Mouse (Mus musculus) left cerebral cortex, adult 8-10 months (tissue): ENCODE data around the gene Gm20388. TPM values are rescaled to one million over a fixed set of nuclear protein-coding genes. Genes with fewer than 3 reads are reported as not detected.

Source experiments
- DNase-seq, 2 experiments: peaks; one replicate each; pipeline ENCODE4 v3.0.0; 2022; ENCODE audit warnings: low spot score in 2 of 2
- total RNA-seq, 4 experiments: library from RNA; stranded (reverse); gene quantifications; 2 replicates each; pipeline ENCODE4 v1.2.4; 2022

Gm20388 gene
- total RNA-seq, 4 experiments from 2014 or later = 10.4 to 20.8 (median 16.4) TPM

DNA sequence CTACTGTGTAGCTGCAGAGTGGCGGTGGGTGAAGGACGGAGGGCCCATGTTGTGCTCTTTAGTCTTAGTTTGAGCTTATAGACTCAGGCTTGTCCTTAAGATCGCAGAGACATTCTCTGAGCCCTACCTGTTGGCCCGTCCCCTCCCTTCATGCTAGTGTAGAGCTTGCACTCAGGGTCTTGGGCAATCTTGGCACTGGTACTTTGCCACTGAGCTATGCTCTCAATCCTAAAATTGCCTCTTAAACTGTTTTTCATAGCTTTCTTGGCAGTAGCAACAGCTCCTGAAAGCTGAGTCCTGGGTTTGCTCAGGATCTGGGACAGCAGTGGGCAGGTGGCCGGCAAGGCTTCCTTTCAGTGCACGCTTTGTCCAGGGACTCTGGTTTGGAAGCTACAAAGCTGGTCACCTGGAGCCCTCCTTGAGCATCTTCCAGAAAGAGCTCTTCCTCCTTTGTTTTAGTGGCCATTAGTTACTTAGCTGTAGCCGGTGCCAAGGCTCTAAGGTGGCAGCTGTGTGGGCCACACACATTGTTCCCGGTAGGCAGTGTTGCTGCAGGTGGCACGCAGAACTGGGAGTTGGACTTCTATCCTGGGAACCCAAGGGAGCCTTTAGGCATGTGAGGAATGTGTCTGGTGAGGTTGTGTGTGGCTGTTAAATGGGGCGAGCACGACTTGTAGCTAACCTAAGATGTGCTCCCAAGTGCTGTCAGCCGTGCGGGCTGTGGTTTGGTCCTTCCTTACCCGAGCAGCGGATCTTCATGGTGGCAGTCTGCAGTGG lies 2090.9 kb downstream of the Gm20388 start:
- DNase-seq = no peak

DNA sequence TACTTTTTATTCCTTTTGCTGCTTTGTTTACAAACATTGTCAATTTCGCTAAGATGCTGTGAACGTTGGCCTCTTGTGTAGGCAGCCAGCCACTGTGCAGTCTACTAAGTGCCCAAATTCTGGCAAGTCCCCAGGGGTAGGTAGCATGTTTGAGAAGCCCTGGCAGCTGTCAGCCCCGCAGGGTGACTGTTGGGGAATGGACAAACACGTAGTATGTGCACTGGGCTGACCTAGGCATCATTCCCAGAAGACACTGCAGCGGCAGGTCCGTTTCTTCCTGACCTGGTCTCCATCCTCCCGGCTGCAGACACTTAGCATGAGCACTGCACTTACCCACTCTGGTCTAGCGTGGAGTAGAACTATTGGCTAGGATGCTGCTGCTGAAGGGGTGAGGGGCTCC lies 2093.0 kb downstream of the Gm20388 start:
- DNase-seq = no peak

DNA sequence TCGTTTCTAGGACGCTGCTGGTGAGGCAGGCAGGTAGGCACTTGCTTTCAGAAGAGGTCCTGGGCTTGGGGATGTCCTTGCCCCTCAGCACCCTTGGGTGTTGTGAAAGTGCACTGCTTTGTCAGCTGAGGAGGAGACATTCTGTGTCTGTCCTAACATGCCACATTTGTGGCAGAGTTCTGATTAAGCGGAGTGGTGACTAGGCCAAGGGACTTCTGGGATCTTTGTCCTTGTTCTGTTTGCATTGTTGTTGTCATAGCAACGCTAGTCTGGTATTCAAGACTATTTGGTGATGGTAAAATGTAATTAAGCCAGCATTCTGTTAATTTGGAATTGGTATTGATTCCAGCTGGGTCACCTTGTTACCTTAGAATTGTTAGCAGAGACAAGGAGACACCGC lies 2093.5 kb downstream of the Gm20388 start:
- no peak for DNase-seq

DNA sequence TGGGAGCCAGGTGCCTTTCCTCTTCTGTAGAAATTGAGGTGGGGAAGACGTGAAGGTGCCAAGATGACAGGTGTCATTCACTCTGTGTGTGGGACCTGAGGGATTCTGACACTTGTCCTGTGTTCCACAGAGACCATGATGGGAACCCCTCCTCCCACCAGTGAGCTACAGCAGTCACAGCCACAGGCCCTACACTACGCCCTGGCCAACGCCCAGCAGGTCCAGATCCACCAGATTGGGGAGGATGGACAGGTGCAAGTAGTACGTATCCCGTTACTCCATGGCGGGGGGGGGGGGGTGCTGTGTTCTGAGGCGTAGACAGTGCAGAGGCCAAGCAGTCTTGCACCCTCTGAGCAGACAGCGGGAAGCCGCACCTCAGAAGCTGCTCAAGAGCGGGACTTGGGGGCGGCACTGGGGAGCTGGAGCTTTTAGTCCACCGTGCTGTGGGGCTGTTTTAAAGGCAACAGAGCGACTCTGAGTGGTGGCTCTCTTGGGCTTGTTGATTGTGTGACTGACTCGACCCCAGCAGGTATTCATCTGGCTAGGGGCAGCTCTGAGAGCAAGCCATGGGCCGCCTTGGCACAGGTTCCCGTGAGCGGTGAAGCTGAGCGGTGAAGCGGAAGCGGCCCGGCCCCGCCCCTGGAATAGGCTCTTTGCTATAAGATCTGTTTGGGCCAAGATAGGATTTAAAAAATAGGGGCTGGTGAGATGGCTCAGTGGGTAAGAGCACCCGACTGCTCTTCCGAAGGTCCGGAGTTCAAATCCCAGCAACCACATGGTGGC lies 2095.0 kb downstream of the Gm20388 start:
- DNase-seq = no peak

DNA sequence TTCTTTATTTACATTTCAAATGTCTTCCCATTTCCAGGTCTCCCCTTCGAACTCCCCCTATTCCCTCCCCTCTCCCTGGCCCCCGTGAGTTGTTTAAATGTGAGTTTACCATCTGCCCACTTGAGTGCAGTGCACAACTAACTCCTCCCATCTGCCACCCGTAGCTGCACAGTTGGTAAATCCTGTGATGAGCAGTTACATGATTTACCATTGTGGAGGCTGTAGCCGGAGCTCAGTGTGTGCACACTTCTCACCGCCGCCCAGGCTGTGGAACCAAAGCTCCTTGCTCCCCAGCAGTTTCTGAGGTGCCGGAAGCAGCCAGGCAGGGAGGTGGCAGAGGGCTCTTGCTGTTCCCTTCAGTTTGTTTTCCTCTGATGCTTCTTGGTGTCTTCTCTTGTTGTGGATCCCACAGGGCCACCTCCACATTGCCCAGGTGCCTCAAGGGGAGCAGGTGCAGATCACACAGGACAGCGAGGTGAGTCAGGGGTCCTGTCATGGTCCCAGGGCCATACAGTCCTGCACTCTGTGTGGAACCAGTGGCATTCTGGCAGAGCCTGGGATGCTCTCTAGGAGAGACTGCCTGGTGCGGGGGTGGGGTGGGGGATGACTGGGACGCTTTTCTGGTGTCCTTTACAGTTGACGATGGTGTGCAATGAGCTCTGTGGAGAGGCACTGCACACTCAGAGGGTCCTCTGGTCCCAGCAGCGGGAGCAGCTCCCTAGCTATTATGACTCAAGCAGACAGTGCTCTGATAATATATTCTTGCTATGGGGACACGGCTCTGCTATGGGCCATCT lies 2096.2 kb downstream of the Gm20388 start:
- DNase-seq = no peak

DNA sequence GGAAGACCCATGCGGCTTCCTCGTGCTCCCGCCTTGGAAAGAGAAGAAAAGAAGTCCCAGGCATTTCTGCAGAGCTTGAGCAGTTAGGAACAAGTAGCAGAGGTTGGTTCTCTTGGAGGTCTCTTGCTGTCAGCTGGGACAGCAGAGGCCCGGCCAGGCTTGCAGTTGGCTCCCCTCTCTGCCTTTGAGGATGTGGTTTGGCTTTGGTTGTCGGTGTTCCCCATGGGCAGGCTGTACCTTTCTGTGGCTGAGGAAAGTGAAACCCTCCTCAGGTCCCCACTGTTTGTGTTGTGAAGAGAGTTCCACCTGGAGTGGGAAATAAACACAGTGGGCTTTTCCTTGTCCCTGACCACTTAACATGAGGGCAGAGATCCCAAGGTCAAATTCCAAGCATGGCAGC lies 2097.8 kb downstream of the Gm20388 start:
- no peak for DNase-seq

DNA sequence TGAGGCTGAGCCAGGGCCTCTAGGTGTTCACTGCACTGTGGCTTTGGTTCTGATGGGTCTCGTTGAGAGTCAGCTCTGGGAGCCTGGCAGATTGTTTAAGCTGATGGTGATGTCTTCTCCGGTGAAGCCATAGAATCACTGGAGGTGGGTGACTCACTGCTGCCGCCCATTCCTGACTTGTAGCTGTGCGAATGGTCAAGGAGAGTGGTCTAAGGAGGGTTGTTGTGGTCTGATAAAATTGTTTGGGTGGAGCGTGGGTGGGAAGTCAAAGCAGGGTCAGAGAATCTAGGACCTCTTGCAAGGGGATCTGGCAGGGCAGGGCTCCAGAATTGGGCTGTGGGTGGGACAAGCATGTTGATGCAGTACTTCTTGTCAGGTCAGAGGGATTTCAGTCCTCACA lies 2100.0 kb downstream of the Gm20388 start:
- DNase-seq = no peak

DNA sequence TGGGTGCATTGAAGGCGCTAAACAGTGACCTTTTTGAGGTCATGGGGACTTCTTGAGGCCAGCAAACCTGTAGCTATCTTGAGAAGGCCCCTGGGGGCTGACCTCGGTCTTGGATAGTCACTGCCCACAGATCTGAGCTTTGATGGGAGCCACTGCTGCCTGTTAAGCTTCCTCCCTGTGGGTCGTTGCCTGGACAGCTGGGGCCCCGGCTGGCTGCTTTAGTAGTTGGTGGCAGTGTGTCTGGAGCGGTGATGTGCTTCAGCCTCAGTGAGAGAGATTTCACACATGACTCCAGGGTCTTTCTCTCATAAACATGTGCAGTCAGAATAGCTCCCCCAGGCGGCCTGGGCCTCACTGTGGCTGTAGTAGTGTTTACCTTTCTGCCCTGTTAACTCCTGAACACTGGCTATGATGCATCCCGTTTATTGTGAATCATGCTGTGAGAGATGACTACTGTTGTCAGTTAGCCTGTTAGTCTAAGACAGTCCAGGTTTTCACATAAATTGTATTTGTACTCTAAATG lies 2100.5 kb downstream of the Gm20388 start:
- DNase-seq = no peak

DNA sequence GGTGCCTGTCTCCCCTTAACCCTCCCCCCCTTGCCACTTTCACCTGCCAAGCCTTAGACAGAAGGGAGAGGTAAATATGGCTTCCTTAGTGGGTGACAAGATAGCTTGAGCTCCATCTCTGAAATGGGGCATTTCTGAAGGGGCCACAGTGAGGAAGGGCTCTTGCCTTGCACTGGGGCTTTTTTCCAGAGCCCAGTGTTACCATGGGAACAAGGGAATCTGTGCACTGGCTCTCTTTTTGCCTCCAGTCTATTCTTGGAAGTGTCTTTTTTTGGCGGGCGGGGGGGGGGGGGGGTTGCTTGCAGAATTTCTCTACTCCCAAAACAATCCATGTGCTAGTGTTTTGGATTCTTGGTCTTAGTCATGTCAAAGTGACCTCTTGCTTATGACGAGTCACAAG lies 2104.0 kb downstream of the Gm20388 start:
- no peak for DNase-seq

DNA sequence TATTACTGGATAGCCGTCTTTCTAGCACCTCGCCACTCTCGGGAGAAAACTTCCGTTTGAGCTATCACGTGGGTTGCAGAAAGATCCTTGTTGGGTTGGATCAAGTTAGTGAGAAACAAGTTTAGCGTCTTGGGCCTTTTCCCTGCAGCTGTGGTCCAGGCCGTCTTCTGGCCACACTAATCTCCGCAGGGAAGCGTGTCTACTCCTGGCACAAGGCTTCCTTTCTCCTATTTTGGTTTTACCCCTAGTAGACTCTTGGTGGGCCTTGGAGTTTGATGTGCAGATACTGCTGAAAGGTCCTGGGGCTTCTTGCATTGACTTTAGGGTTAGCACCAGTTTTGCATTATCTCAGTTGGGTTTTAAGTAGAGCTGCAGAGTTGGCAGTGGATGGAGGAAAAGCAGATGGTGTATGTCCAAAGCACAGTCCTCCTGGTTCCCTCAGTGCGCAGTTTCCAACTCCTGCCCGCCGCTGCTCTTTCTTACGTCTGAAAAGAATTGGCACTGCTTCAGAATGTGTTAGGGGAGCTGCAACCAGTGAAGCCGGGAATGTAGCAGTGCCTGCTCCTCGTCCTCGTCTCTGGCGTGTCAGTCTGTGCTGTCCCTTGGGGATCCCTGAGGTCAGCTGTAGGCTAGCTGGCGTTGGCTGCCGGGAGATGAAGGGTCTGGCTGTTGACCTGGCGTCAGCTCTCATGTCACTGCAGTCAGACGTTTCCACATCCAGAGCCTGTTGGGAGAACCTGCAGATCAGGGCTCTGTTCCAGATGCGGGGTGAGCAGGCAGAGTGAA lies 2107.6 kb downstream of the Gm20388 start:
- DNase-seq = no peak

DNA sequence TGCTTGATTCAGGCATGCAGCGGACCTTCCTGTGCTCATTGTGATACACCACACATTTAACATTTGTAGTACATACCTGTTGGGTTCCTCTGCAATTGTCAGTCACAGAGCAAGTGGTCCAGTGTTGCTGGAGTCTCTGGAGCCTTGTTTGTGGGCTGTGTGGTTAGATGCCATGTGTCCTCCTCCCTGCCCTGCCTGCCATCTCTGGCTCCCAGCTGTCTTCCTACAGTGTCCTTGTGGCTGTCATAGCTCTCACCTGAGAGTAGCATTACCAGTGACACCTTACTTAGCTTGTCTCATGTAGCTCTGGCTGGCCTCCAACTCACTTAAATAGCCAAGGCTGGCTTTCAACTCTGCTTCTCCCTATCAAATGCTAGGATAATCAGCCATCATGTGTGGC lies 2108.5 kb downstream of the Gm20388 start:
- DNase-seq = no peak

DNA sequence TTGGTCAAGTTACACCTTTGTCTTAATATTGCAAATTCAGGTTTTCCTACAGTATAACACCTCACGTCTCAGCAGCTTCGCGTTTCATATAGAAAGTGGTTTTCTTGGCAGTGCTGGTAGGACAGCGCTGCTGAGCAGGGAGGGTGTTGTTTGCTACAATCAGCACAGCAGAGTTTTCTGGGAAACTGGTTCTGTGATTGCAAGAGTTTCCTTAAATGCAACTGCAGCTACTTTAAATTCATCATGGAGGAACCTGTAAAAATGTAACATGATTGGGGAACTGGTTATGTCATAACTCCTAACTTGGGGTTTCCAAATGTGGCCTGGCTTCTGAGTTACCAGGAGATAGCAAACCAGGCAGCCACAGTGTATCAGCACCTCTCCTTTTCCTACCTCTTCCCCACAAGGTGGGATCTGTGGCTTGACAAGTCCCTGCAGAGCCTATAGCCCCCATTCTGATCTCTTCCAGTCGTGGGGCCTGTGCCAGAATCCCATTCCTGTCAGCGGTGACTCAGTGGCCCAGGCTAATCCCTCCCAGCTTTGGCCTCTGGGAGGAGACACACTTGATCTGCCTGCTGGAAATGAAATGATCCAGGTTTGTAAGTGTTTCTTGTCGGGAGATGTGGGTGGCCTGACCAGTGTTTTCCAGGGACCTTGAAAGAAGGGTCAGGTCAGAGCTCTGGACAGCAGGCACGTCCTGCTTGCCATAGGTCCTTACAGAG lies 2109.6 kb downstream of the Gm20388 start:
- no peak for DNase-seq

DNA sequence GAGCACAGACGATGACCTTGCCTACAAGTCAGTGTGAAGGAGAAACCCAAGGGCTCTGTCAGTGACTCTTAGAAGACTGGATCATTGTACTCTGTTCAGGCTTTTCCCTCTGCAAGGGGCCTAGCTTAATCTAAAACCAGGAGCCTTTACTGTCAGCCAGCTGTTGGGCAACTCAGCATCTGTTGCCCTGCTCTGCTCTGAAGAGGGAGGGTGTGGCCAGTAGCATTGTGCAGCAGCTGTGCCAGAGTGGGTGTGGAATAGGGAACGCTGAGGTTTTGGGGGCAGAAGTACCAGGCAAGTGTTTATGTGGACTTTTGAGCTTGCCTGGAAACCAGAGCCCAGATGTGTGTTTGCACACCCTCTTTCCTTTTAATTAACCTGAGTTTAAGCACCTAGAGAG lies 2111.1 kb downstream of the Gm20388 start:
- no peak for DNase-seq

DNA sequence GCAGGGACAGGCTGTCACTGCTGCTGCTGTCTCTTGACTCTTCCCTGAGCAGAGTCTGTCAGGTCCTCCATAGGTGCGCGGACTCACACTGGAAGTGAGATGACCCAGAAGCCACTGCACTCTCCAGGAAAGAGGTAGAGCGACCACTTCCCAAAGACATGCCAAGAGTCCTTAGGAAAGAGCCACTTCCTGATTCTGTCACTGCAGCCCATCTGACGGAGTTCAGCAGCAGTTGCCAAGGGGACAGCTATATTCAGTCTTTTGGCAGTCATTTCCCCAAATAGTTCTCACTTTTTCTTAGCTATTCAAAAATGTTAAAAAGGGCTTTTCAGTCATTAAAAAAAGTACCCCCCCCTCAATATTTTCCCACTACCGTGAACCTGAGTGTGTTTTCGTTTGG lies 2111.6 kb downstream of the Gm20388 start:
- no peak for DNase-seq

DNA sequence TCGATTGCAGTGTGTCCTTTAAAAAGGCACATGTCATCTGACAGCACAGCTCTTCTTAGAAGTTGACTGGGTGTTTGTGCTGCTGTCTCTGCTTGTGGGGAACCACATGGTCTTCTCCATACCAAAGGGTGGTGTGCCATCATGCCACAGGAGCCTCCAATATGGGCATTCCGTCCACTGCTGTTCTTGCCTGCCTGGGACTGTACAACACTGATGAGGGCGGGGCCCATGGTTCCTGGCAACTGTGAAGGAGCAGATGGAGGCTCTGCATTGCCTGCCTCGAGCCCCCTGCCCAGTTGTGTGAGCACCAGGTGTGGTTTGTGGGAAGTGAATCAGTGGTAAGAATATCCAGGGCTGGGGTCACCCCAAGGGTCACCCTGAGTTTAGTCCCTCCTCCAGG lies 2112.1 kb downstream of the Gm20388 start:
- no peak for DNase-seq

DNA sequence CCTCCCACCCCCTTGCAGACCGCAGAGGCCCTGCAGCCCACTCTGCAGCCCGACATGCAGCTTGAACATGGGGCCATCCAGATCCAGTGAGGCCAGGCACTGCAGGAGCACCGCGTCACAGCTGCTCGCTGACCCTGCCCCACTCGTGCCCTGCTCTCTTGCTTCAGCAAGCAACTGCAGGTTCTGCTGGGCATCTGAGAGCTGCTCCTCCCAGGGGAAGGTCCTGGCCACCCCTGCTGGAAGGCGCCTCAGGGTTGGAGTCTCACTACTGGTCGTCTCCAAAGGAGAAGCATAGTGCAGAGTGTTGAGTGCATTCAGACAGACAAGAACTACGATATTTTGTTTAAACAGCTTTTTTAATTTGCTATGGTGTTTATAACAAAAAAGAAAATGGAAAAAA lies 2114.9 kb downstream of the Gm20388 start:
- no peak for DNase-seq

DNA sequence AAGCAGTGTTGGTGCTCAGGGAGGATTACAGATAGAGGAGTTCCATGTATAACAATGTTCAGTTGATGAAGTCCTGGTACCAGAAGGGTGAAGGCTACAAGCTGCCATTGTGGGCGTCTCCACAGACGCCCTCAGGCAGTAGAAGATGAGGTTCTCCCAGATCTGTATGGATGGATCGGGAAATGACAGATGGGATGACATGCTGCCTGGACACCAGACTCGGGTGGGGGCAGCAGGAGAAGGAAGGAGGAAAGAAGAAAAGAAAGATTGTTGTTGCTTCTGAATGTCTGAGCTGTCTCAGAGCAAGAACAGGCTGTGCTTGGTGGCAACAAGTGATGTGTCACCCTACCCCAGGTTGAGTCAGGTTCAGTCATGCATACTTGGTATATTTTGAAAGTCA lies 2117.5 kb downstream of the Gm20388 start:
- DNase-seq = no peak

DNA sequence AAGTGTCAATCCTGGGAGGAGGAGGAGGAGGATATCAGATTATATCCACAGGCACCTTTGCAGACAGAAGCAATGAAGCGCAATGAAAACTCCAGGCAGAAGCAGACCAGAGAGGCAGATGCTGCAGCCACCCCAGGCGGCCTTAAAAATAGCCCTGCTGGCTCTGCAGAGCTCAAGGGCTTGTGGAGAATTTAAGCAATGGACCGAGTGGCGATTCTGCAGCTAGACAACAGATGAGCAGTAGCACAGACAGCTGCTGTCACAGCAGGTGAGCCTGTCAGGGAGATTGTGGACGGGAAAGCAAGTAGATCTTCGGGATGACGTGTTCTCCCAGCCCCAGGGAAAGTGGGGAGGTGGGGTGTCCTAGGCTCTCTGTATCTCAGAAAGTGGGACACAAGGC lies 2120.3 kb downstream of the Gm20388 start:
- no peak for DNase-seq

DNA sequence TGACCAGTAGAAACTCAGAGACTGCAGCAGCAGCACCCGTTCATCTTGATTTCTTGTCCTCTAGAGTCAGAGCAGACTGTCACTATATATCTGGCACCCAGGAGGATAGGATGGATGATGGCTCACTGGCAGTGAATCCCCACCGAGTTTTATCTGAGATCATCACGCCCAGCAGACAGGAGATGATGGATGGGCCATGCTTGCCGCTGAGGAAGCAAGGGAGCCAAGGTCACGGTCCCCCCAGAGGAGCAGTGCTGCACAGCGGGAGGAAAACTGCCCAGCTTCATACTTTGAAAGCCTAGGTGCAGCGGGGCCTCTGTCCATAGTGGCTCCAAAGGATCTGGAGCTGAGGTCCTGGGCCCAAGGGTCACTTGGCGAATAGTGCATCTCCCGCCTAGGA lies 2122.1 kb downstream of the Gm20388 start:
- DNase-seq = no peak

DNA sequence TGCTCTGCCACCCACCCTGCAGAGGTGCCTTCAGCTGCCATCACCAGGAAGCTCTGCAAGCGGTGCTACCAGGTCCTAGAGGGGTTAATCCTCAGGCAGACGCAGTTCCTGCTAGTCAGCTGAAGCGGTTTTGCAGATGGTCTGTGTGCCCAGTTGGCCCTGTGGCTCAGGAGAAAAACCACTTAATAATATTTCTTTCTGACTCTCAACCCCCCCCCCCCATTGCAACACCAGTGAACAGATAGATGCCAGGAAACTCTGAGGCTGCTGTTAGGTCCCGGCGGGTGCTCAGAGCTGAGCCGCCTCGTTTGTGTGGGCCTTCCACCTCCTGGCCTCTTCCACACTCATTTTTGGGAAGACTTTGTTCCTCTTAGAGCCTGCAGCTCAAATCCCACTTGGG lies 2124.9 kb downstream of the Gm20388 start:
- no peak for DNase-seq
